Mouse (Mus musculus) urinary bladder, postnatal 14 days (tissue): ENCODE measurements at regions not wholly inside any gene's neighbourhood (a gene's known extent, or its start where the extent isn't known, plus 50 kb on each side); places are given as distances from the start of the nearest gene placed in this dataset.
A peak's percentile ranks its signal among the peaks of the same experiment; 100 is the strongest.

Source experiments
- DNase-seq: peaks from one replicate; pipeline ENCODE4 v3.0.0; 2021; ENCODE audit warnings: low spot score

DNA sequence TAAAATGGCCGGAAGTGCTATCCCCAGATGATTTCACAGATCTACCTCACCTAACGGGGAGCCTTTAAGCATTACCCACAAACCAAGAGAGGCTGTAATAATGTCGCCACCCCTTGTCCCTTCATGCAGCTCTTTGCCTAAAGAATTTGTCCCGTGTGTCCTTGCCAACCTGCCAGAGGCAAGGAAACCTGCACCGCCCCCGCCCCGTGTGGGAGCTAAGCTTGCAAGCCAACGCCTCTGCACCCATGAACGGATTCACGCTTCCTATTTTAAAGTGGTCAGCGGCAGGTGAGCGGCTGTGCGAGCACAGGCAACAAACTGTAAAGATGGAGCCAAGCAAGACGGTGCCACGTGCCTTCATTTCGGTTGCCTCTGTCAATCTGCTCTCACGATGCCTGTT lies 63.1 kb downstream of the Gm11011 start:
- no peak for DNase-seq

DNA sequence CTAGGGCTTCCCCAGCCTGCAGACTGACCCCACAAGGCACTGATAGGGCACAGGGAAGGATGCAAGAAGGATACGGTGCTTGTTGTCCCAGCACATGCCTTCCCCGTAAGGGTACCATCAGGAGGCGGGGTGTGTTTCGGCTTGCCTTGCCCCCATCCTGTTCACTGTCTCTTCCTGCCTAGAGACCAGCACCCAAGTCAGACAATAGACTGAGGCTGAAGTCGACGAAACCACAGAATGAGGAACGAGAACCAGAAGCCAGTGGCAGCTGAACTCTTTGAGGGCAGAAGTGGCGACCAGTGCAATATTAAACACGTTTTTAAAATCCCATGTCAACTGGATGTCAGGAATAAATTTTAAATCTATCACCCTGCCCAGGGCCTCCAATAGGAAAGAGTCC lies 67.6 kb downstream of the Gm11011 start:
- no peak for DNase-seq

DNA sequence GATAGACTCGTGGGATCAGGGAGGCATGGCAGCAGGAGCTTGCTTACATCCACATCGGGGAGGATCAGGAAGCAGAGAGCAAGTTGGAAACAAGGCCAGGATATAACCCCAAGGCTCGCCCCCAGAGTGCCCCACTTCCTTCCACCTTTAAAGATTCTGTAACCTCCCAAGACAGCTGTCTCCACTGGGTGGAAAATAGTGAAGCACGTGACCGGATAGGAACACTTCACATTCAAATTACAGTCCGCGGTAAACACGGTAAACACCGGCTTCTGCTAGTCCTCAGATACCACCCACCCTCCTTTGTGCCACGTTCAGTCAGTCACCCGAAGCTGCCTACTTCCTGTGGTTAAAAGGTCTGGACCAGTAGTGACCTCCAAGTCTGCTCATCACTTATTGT lies 72.2 kb downstream of the Gm11011 start:
- no peak for DNase-seq

DNA sequence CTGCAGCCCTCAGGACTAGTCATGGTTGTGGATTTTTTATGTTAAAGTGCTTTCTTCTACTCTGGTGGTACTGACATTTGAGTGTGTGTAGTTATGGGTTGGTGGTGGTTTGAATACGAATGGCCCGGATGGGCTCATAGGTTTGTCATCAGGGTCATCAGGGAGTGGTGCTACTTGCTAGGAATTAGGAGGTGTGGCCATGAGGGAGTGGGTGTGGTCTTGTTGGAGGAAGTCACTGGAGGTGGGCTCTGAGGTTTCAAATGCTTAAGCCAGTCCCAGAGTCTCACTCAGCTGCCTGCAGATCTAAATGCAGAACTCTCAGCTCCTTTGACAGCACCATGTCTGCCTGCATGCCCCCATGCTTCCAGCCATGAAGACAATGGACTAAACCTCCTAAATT lies 76.8 kb downstream of the Gm11011 start:
- no peak for DNase-seq

DNA sequence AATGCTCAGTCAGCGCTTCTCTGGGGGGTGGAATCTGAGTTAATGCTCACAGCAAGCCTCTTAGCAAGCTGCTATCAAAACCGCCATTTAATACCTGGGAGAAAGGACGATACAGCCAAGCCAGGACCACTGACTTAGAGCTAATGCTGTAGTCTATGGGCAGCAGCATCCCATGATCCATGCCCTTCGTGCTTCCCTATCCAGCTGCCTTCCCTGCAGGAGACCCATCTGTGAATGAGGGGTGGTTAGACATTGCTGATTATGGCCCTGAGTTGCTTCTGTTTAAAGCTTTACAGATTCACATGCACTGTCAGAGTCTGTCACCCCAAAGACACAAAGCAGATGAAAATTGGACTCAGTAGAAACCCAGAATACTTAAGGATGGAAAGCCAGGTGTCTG lies 78.1 kb downstream of the Gm11011 start:
- no peak for DNase-seq

DNA sequence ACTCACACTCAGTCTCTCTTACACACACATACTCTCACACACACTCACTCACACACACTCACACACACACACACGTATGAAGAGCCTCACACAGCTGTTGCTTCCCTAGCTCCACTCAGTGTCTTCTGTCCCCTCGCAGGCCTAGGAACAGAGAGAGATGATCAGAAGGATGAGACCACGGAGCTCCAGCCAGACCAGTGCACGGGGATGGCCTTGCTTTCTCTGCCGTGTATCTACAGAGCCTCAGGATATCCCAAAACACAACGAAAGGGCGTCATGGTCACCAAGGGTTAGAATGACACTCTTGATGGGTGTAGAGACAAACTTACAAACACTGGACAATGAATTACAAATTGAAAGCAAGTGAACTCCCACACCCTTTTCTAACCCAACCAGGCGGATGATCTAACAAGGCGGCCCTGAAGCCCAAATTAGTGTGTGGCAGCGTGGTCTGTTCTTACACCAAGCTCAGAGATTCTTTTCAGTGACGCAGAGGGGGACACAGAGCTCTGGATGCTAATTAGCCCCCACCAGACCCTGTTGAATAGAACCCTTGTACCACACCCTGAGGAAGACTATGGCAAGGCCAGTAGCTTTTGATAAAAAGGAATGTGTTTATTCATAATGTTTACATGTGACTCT lies 83.0 kb downstream of the Gm11011 start:
- no peak for DNase-seq

DNA sequence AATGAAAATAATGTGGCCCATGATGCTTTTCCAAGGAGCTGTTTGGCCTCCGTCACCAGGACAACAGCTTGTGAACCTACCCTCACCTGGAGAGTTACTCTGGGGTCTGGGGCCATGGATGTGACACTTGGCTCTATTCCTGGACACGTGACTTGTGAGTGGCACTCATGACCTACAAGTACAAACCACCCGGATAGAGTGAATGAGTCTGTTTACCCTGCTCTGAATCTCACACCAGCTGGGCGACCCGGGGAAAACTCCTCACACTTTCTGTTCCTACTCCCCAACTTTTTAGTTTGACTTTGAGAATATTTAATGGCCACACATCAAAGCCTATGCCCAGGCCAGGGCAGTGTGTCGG lies 84.0 kb downstream of the Gm11011 start:
- no peak for DNase-seq

DNA sequence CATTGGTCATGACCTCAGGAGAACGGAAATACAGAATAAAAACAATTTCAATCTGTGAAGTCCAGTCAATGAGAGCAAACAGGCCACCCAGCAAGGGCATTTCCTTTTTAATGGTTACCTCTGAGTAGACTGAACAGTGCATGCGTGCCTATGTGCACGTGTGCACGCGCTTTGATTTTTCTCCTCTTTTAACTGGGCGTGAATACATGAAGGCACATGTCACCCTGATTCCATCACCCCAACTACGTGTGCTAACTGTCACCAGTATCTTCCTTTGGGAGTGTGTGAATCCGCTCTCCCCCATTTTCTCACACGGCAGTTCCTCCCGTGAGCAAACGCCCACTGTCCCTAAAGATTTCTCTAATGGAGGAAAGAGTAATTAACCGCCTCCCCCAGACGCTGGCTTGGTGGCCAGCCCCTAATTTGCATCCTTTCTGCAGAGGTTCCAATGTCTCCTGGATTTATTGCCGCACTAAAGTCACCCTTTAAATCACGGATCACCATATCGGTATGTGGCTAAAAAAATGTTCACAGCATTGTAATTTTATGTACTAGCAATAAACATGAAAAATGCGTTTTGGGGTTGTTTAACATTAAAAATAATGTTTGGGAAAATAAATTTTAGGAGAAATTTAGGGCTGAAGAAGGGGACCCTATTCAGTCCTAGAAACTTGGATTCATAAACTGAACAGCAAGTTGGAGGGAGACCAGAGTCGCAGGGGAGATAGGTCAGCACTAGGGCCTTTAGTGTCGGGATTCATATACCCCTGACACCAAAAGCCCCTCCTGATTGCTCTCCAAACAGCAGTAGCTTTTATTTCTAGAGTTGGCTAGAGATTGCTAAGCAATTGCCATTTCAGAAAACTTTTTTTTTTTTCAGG lies 84.6 kb downstream of the Gm11011 start:
- no peak for DNase-seq

DNA sequence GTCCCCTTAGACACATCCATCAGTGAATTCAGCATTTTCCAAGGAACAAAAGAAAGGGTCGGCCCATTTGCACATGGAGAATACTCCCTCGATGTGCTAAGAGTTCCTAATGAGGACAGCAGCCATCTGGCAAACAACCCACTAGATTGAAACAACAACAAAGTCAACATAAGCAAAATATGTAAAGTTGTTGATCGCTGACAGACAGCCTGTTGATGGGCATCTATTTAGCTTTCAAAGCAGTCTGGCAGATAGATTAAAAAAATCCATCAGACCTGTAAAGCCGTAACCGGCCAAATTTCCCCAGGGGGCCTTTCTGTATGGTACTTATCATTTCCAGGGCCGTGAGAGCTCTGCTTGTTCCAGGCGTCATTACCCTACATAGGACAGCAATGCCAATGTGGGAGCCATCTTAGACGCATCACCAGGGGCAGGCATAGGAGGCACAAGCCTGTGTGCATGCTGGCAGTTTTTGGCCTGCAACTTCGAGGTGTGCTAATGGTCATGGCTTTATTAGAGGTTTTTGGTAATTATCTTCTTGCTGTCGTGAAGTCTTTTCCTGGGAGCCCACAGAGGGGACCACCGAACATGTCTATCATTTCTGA lies 85.7 kb downstream of the Gm11011 start:
- DNase-seq, result no peak

DNA sequence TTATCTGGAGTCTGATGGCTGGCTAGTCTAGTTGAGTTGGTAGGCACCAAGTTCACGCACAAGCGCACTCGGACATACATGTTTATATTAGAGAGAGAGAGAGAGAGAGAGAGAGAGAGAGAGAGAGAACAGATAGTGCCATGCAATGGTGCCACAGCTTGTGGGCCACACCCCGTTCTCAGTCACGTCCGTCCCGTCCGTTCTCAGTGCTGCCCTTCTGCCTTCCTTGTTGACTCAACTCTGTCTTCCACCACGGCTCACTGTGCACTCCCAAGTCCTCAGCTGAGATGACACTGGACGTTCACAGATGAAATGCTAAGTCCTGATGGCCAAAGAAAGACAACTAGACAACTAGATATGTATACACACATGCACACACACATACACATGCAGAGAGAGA lies 92.2 kb downstream of the Gm11011 start:
- no peak for DNase-seq

DNA sequence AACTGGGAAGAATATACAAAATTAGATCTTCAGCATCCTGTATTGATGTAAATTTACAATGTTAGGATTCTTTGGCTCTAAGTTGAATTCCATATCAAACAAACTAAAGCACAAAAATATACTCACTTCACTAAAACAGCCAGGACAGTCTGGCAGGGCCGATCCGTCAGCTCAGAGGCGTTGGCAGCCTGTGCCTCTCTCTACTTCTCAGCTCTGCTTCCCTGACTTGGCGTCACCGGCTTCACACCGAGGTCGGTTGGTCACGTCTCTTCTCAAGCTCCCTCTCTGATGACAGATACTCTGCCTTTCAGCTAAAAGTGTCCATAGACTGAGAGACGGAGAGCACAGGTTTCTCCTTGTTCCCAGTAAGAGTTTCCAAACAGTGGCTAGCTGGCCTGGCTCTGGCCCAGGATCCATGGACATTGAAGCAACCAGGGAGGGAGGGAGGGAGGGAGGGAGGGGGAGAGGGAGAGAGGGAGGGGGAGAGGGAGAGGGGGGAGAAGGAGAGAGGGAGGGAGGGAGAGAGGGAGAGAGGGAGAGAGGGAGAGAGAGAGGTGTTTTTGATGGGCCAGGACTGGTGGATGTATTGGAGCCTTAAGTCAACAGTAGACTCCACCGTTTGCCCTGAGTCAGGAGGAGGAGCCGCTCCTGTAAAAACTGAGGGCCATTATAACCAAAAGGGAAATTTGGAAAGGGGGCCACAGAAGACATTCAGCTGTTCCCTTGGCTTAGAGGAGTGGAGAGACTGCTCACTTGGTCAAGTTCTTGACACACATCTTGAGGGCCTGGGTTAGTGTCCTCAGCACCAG lies 92.8 kb downstream of the Gm11011 start:
- DNase-seq, result no peak

DNA sequence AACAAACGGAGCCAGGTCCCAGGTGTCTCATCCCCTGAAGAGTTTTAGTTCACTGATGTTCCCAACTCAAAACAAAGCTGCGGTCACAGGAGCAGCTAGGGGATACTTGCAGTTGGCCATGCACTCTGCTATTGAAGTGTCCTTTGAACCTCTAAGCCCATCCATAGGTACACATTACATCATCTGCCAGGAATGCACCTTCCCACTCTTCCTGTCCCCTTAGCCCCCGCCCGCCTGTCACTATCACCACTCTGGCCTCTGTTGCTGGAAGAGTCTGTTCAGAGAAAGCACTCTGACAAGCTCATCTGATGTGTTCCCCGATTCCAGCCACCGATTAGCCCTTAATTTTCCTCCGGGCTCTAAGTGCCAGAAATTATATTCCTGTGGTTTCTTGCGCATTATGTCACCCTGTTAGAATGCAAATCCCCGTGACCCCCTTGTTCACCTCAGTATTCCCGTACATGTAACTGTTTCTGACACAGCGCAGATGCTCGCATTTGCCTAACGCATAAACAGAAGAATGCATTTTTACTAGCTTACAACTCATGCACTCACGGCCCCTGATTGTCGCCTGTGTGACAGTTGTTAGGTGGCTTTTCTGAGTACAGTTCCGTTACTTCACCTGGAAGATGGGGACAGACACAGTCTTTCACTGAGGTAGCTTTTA lies 93.8 kb downstream of the Gm11011 start:
- DNase-seq, result no peak

DNA sequence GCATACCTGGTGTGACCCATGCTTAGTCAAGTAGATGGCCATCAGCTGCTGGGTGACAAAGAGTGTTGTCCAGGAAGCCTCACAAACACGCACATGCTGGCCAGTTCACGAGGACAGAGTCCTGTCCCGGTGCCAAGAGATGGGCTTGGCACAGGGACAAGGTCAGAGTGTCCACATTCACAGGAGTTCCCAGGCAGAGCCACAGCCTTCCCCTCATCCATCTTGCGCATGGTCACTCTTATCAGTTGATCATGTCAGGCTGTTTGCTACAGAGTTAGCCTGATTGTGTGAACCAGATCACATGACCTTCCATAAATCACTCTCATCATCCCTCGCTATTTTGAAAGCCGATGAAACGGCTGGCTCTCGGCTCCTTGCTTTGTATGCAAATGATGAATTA lies 103.6 kb downstream of the Gm11011 start:
- peak; percentile 36 for DNase-seq

DNA sequence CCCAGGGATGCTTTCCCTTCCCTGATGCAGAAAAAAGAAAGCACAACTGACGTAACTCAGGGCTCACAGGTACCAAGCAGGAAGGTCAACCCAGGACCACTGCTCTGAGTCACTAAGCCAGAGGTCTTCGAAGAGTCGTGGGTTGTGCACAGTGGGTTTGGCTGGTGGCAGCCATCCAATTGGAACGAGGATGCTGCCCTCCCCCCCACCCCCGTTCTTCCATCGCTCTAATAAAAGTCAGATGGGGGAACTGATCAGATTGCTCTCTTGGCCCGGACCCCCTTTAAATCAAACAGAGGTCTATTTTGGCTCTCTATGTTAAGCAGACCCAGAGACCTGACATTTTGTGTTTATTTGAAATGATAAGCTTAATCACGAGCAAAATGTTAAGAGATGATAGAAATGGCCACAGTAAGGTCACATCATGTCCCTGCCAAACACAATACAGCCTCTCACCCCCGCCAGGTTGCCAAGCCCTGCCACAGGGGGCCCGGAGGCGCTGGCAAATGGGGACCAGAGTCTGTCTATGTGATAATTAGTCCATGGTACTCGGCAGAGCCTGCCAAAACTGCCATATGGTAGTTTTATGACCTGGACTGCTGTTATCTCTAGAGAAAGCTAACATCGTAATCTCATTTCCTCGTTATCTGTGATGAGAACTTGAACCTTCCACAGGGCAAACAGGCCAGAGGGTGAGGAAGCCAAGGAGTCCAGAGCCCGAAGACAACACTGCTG lies 105.6 kb downstream of the Gm11011 start:
- peak; percentile 29 for DNase-seq

DNA sequence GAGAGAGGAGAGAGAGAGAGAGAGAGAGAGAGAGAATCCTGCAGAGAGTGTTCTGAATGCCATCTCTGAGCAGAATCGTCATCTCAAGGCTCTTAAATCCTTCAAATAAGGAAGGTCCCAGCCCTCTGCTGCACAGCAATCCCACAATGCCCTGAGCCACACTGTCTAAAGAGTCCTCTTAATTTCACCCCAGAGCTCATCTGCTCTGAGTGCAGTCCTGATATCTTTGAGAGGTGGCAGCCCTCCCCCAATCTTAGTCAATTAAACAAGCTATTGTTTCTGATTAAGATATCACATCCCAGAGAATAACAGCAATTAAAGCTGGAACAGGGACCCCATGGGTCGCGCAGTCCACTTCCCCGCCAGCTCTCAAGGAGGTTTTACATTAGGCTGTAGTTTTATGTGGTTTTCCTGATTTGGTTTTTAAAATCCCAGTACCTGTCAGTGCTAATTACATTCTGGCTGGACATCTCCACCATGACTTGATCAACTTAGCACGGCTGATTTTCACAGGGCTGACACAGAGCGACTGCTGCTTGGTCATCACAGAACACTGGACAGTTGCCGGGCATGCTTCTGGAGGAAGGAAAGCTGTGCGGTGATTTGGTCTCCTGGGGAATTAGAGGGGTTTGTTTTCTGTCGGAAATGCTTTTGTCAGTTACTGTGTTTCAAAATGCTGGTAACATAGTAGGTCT lies 113.0 kb downstream of the Gm11011 start:
- DNase-seq, result no peak

DNA sequence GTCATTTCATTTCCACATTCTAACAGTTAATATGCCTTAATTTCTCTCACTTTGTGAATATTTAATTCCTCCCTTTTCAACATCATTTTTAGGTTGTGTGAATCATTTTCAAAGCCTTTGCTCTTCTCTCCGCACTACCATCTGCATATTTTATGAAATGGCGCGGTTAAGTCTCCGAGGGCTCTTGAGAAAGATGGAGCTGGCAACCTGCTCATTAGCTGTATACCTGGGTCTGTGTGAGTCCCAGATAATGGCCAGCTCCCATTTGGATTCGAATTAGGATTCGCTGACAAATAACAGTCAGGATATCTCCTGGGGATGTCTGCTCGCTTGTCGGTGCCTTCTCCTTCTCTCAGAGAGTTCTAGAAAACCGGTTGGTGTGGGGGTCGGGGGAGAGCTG lies 118.0 kb downstream of the Gm11011 start:
- no peak for DNase-seq

DNA sequence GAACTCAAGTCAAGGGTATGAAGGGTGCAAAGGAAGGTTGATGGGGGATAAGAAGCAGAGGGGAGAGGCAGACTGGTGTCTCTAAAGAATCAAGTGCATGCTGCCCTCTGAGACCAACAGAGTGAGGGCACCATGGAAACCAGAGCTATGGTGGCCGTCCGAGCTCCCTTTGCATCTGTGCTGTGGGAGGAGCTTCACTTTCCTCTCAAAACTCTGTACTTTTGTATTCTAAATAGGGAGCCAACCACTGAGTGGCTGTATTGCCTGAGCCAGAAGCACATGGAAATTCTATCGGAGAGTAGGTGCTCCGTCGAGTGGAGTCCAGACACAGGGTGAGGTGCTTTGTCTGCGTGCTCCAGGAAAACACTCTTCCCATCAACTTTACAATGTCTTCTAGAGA lies 119.9 kb downstream of the Gm11011 start:
- no peak for DNase-seq

DNA sequence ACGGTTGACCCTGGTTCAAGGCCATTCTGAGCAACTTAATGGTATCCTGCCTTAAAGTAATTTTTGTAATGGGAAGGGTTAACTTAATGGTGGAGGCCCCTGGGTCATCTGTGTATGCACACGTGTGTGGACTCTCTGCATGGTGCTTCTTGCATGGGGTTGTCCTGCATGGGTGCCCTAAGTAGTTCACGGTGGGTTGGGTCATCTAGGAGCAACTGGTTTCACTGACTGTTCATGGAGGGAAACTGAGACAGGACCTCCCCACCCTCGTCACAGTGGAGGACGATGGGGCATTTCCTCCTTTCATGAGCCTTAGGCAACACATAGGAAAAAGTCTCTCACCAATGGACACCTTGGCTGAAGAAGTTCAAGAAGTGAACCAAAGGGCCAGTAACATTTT lies 123.4 kb downstream of the Gm11011 start:
- no peak for DNase-seq

DNA sequence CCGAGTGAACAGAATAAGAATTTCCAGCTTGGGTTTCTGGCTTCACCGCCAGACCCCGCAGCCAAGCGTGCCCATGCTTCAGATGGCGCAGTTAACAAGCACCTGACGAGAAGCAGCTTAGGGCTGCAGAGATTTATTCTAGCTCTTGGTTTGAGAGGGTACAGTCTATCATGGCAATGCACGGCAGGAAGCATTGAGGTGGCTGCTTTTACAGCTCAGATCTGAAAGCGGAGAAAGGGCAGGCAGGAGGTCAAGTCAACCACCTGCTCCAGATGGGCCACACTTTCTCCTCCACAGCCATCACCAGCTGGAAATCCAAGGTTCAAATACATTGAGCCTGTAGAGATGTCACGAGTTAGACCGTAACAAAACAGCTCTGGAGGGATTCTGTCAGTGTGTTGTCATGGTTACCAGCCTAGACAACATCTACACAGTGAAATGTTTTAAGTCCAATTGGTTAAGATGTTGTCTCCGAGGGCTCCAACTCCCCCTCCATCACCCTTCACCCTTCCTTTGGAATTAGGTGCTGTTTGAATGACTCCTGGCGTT lies 126.0 kb downstream of the Gm11011 start:
- DNase-seq, result no peak

DNA sequence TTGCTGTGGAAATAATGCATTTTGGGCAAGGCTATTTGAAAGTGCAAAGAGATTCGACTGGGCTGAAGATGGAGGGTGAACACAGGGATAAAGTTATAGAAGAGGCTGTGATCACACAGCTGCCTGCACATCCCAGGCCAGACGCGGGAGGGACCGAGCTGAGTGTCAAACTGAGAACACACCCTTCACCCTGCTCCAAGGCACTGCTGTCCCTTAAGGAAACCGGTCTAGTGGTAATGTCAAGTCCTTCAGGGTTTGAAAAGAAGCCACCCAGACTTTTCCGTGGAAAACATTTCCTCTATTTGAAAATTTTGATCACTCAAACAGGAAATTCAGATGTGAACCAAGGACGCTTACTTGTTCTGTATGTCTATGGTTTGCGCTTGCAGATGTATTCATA lies 134.6 kb downstream of the Gm11011 start:
- no peak for DNase-seq
